Mouse (Mus musculus): ENCODE measurements at regions not wholly inside any gene's neighbourhood (a gene's known extent, or its start where the extent isn't known, plus 50 kb on each side); places are given as distances from the start of the nearest gene placed in this dataset.

DNA sequence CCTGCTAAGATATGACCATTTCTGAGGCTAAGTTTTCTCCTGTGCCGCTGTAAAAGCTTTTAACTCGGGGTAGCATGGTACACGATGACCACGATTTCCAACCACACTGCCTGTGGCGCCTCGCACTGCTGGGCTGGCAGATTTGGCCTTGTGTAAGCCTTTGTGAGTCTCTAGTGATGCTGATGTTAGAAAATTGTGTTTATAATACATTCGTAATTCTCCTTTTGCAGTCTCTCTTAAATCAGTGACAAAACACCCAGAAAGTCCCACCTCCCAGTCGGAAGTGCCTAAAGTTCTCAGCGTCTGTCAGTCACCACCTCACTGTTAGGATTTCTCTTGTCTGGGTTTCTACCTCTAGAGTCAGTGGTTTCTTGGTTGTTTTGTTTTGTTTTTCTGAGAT, 91.2 kb downstream of the Arl4c start:
- TF ChIP-seq CTCF (IDR thresholded peaks at IDR 0.05; ENCODE audit: borderline replicate concordance, insufficient read depth, low read depth, low read length) (no peak), POLR2A (IDR thresholded peaks at IDR 0.05; ENCODE audit: borderline replicate concordance, insufficient read depth, low read length) (no peak)

Measured in cerebellum, adult 2 months (tissue).